Mouse (Mus musculus) neural tube, embryonic 13.5 days (tissue): ENCODE results near the gene Slc30a1. TPM values are rescaled to one million over a fixed set of nuclear protein-coding genes. Genes with fewer than 3 reads are reported as not detected.

Experiments
- ATAC-seq: fragments of 200-750 bp; cut with Nextera tagmentation; 2 replicates; pipeline ENCODE4 v1.8.0; 2017; ENCODE audit warnings: low read depth, mild to moderate bottlenecking, moderate TSS enrichment, moderate library complexity
- H3K27ac ChIP-seq: fragments of 300-500 bp; sonication (generic); replicated peaks from 2 replicates; pipeline ENCODE4 v1.5.1; 2015; ENCODE audit warnings: moderate library complexity, mild to moderate bottlenecking, inconsistent platforms
- H3K27me3 ChIP-seq: fragments of 300-500 bp; sonication (generic); 2 replicates; pipeline ENCODE4 v1.6.1; 2015; ENCODE audit warnings: mild to moderate bottlenecking, inconsistent platforms
- H3K36me3 ChIP-seq: fragments of 300-500 bp; sonication (generic); 2 replicates; pipeline ENCODE4 v1.6.1; 2015; ENCODE audit warnings: mild to moderate bottlenecking, inconsistent platforms
- H3K4me1 ChIP-seq: fragments of 300-500 bp; sonication (generic); replicated peaks from 2 replicates; pipeline ENCODE4 v1.6.1; 2015; ENCODE audit warnings: inconsistent platforms
- H3K4me2 ChIP-seq: fragments of 300-500 bp; sonication (generic); 2 replicates; pipeline ENCODE4 v1.6.1; 2015; ENCODE audit warnings: inconsistent platforms, mild to moderate bottlenecking, moderate library complexity
- H3K4me3 ChIP-seq: fragments of 300-500 bp; sonication (generic); 2 replicates; pipeline ENCODE4 v1.5.1; 2015; ENCODE audit warnings: mild to moderate bottlenecking, inconsistent platforms
- H3K9ac ChIP-seq: fragments of 300-500 bp; sonication (generic); 2 replicates; pipeline ENCODE4 v1.6.1; 2015; ENCODE audit warnings: moderate library complexity, mild to moderate bottlenecking, inconsistent platforms
- H3K9me3 ChIP-seq: fragments of 300-500 bp; sonication (generic); 2 replicates; pipeline ENCODE4 v1.6.1; 2016; ENCODE audit warnings: inconsistent platforms
- WGBS: fragments of 180-500 bp; shearing (Covaris S2); methylation state at CpG from one replicate; pipeline ENCODE4 v1.1.7; 2015; 5-methylcytosine and 5-hydroxymethylcytosine counted together
- polyA plus RNA-seq: library from polyadenylated mRNA; unstranded; fragments of >200 nt; fragmentation: Nextera tagmentation; extraction: Ambion mirVana; gene quantifications from 2 replicates; pipeline ENCODE4 v1.2.1, GENCODE M21; 2015

The Slc30a1 gene
- polyA plus RNA-seq, 1 experiment from 2014 or later, result 3.6 TPM

DNA sequence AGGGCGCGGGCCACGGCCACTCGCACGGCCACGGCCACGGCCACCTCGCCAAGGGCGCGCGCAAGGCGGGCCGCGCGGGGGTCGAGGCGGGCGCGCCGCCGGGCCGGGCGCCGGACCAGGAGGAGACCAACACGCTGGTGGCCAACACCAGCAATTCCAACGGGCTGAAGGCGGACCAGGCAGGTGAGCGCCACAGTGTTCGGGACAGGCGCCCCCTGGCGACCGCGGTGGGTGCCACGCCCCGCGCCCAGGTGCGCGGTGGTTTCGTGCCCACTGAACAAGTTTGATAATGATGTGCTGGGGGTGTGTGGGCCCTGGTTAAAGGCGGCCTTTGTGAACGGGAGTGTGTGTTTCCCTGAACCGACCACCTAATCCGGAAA, 854 bp downstream of the Slc30a1 start:
- Histone ChIP-seq H3K27ac (peak overlapping the region; percentile 93), H3K9ac (peak overlapping the region; percentile 89), H3K9me3 (no peaks in the 10 kb centered on the region), H3K4me1 (peaks cover 59% of the 10 kb centered on the region), H3K36me3 (peaks cover 19% of the 10 kb centered on the region), H3K4me2 (peak overlapping the region; percentile 87), H3K4me3 (peak overlapping the region; percentile 96), H3K27me3 (no peaks in the 10 kb centered on the region)
- under 1% methylated on average over 43 of the region's 43 CpGs for WGBS
- peak; percentile 52 for ATAC-seq

DNA sequence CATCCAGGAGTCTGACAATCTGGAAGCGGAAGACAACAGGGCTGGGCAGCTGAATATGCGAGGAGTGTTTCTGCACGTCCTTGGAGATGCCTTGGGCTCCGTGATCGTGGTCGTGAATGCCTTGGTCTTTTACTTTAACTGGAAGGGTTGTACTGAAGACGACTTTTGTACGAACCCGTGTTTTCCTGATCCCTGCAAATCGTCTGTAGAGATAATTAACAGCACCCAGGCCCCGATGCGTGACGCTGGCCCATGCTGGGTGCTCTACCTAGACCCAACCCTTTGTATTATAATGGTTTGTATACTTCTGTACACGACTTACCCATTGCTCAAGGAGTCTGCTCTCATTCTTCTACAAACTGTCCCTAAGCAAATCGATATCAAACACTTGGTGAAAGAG, 2.3 kb downstream of the Slc30a1 start:
- Histone ChIP-seq H3K9ac (no peak overlapping the region), H3K4me3 (peak overlapping the region; percentile 96), H3K4me1 (peaks cover 60% of the 10 kb centered on the region), H3K36me3 (peaks cover 23% of the 10 kb centered on the region), H3K27me3 (no peaks in the 10 kb centered on the region), H3K27ac (no peak overlapping the region), H3K4me2 (peak overlapping the region; percentile 87), H3K9me3 (no peaks in the 10 kb centered on the region)
- 91% methylated on average over 15 of the region's 15 CpGs for WGBS
- ATAC-seq, result no peak

DNA sequence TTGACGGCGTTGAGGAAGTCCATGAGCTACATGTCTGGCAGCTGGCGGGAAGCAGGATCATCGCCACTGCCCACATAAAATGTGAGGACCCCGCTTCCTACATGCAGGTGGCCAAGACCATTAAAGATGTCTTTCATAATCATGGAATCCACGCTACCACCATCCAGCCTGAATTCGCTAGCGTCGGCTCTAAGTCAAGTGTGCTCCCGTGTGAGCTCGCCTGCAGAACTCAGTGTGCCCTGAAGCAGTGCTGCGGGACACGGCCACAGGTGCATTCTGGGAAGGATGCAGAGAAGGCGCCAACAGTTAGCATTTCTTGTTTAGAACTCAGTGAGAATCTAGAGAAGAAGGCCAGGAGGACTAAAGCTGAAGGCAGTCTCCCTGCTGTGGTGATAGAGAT, 2.7 kb downstream of the Slc30a1 start:
- 94% methylated on average over 14 of the region's 14 CpGs for WGBS
- no peak overlapping the region for H3K9ac ChIP-seq
- H3K36me3 ChIP-seq, result peaks cover 23% of the 10 kb centered on the region
- H3K9me3 ChIP-seq, result no peaks in the 10 kb centered on the region
- peak overlapping the region; percentile 96 for H3K4me3 ChIP-seq
- H3K27me3 ChIP-seq, result no peaks in the 10 kb centered on the region
- no peak overlapping the region for H3K27ac ChIP-seq
- H3K4me2 ChIP-seq, result peak overlapping the region; percentile 87
- H3K4me1 ChIP-seq, result peaks cover 60% of the 10 kb centered on the region
- no peak for ATAC-seq

DNA sequence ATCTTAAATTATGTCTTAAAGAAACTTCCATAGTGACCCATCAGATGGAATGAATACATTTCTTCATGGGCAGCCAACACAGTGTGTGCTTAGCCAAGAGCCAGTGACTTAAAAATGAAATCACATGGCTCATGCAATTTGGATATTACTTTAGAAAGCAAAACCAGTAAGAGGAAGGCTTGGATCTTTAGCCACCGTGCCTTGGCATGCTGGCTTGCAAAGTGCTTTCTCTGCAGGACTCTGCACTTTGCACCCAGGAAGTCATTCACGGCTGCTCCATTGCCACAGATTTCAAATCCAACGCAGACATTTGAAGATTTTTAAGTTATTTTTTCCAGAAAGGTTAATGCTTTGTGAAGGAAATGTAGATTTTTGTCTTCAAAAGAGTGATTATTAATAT, 4.1 kb downstream of the Slc30a1 start:
- no peak for ATAC-seq
- peak overlapping the region; percentile 15 for H3K4me3 ChIP-seq
- peaks cover 56% of the 10 kb centered on the region for H3K4me1 ChIP-seq

DNA sequence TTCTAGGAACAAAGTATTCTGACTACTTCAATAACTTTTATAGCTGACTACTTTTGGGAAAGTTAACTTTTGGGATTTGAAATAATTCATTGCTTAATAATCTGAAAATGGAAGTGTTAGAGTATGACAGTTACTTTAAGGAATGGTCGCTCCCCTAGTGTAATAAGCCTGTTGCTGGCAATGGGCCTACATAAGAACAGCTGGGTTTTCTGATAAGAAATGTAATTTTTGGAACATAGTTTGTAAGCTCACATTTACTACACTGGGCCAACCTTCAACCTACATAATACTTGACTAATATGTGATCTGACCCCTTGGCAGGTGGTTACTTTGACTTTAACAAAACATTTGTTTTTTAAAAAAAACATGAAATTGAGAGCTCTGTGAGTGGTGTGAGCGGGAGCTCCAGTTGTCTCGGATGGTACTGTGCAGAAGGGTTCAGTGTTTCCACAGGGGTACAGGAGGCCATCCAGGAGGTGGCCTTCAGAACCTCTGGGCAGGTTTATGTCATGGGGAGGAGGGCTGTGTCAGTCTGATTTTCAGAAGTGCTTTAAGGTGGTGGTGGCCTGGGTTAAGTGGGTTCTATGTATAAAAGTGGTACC, 4.6 kb downstream of the Slc30a1 start:
- peaks cover 23% of the 10 kb centered on the region for H3K36me3 ChIP-seq
- H3K9ac ChIP-seq, result 0 out of 2 replicates have a peak overlapping the region, but pooled peaks have one; percentile 6
- no peak overlapping the region for H3K27ac ChIP-seq
- no peak overlapping the region for H3K4me3 ChIP-seq
- peak overlapping the region; percentile 21 for H3K4me2 ChIP-seq
- WGBS, result 77% methylated on average over 3 of the region's 3 CpGs
- no peaks in the 10 kb centered on the region for H3K9me3 ChIP-seq
- ATAC-seq, result no peak
- H3K4me1 ChIP-seq, result peaks cover 52% of the 10 kb centered on the region
- no peaks in the 10 kb centered on the region for H3K27me3 ChIP-seq

More for the DNA sequence above, 4.1 kb downstream of the Slc30a1 start:
- 70% methylated on average over 3 of the region's 3 CpGs for WGBS
- H3K36me3 ChIP-seq, result peaks cover 23% of the 10 kb centered on the region
- H3K9ac ChIP-seq, result no peak overlapping the region
- no peaks in the 10 kb centered on the region for H3K27me3 ChIP-seq
- H3K27ac ChIP-seq, result no peak overlapping the region
- H3K9me3 ChIP-seq, result no peaks in the 10 kb centered on the region
- H3K4me2 ChIP-seq, result peak overlapping the region; percentile 87

DNA sequence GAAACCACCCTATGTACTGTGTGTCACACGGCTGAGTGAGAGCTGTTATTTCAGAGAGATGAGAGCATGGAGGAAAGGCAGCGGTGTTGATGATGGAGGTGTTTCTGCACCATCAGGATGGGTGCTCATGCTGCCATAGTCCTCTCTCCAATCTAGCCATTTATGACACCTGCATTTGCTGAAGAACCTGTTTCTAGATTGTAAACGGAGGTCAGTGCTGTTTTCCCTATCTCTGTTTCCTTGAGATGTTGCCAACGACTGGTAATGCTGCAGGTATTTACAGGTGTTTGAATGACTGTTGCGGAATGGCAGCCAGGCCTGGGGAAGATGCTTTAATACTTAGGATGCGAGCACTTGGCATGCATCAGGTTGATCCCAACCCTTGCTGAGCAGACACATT, 8.1 kb downstream of the Slc30a1 start:
- Histone ChIP-seq H3K27me3 (no peaks in the 10 kb centered on the region), H3K4me1 (peaks cover 28% of the 10 kb centered on the region), H3K9ac (no peak overlapping the region), H3K27ac (no peak overlapping the region), H3K36me3 (peaks cover 14% of the 10 kb centered on the region), H3K4me3 (no peak overlapping the region), H3K9me3 (no peaks in the 10 kb centered on the region), H3K4me2 (no peak overlapping the region)
- WGBS, result 86% methylated on average over 6 of the region's 6 CpGs
- ATAC-seq, result no peak

DNA sequence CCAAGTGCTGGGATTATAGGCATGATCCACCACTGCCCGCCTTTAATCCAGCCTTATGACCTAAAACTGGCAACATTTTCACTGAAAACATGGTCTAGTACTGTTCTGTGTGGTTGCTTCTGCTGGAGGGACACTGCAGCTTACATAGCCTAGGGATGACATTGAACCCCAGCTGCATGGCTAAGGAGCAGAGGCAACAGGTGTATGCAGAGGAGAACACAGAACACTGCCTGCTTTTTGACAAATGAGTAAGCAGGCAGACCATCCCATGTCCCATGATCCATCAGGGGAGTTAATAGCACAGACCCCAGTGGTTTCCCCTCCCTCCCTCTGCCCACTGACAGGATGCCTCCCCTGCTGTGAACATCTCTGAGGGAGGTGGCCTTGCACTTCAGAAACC, 9.0 kb downstream of the Slc30a1 start:
- H3K27ac ChIP-seq, result no peak overlapping the region
- no peaks in the 10 kb centered on the region for H3K27me3 ChIP-seq
- no peak for ATAC-seq
- H3K36me3 ChIP-seq, result peaks cover 8% of the 10 kb centered on the region; the same call in 1 of the 2 replicates
- no peak overlapping the region for H3K9ac ChIP-seq
- no peaks in the 10 kb centered on the region for H3K9me3 ChIP-seq
- H3K4me1 ChIP-seq, result peaks cover 18% of the 10 kb centered on the region
- H3K4me3 ChIP-seq, result no peak overlapping the region
- WGBS, result 84% methylated on average over 1 of the region's 1 CpGs
- H3K4me2 ChIP-seq, result no peak overlapping the region

DNA sequence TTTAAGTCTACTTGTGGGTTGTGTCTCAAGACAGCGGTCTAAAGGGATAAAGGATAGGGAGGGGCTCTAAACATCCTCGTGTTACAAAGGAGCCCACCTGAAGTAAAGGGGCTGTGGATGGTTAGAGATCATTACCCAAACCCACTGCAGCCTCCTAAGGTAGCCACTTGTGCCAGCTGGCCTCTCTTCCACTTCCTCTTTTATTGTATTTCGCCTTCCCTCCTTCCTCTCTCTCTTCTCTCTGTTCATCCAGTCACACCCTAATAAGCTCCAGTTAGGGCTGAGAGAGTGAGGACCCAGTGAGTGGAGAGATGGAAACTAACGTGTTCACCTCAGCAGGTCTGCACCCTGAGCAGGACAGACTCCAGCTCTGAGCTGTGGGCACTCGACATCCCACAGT, 10.3 kb downstream of the Slc30a1 start:
- WGBS, result 77% methylated on average over 5 of the region's 5 CpGs
- Histone ChIP-seq H3K9me3 (no peaks in the 10 kb centered on the region; the same call in 1 of the 2 replicates), H3K4me3 (no peak overlapping the region), H3K36me3 (peaks cover 6% of the 10 kb centered on the region; the same call in 1 of the 2 replicates), H3K27ac (no peak overlapping the region), H3K27me3 (no peaks in the 10 kb centered on the region), H3K4me2 (no peak overlapping the region), H3K9ac (no peak overlapping the region), H3K4me1 (peaks cover 6% of the 10 kb centered on the region)
- ATAC-seq, result no peak

DNA sequence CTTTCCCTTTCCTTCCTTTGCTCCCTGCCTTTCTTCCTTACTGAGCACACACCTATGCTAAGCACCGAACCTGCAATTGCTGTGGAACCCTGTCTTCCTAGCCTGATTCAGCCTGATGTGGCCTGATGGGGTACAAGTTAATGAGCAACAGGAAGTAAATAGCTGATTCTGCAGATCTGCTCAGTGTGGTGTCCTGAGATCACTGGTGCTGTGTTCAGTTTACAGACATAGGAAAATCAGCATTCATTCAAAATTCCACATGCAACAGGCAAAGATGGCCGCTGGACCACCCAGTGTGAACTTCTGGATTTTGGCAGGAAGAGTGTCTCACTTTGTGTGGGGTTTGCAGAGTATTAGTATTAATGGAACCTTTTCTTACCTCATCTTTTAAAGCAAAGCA, 12.8 kb downstream of the Slc30a1 start:
- Histone ChIP-seq H3K27me3 (no peaks in the 10 kb centered on the region), H3K36me3 (no peaks in the 10 kb centered on the region), H3K27ac (no peak overlapping the region), H3K9me3 (no peaks in the 10 kb centered on the region; the same call in 1 of the 2 replicates), H3K4me3 (no peak overlapping the region), H3K9ac (no peak overlapping the region), H3K4me2 (no peak overlapping the region), H3K4me1 (no peaks in the 10 kb centered on the region)
- 75% methylated on average over 2 of the region's 2 CpGs for WGBS
- ATAC-seq, result no peak

DNA sequence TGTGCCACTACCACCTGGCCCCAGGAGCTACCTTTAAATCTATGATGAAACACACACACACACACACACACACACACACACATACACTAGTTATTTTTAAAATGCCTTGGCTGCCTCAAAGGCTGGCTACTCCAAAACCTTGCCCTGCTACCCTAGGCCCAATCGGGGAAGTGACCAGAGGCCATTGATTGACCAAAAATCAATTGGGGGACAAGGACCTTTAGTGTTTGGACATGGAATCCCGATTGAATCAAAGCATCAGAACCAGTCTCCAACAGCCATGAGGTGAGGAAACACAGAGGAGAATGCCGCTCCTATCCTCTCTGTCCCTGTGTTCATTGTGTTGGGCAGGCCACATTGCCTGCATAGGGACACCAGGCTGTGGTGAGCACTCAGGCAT, 15.1 kb downstream of the Slc30a1 start:
- no peaks in the 10 kb centered on the region; the same call in 1 of the 2 replicates for H3K9me3 ChIP-seq
- H3K4me1 ChIP-seq, result no peaks in the 10 kb centered on the region
- ATAC-seq, result no peak
- no peak overlapping the region for H3K9ac ChIP-seq
- 92% methylated on average over 3 of the region's 3 CpGs for WGBS
- H3K36me3 ChIP-seq, result no peaks in the 10 kb centered on the region
- H3K27me3 ChIP-seq, result no peaks in the 10 kb centered on the region
- H3K27ac ChIP-seq, result no peak overlapping the region
- no peak overlapping the region for H3K4me2 ChIP-seq
- H3K4me3 ChIP-seq, result no peak overlapping the region

DNA sequence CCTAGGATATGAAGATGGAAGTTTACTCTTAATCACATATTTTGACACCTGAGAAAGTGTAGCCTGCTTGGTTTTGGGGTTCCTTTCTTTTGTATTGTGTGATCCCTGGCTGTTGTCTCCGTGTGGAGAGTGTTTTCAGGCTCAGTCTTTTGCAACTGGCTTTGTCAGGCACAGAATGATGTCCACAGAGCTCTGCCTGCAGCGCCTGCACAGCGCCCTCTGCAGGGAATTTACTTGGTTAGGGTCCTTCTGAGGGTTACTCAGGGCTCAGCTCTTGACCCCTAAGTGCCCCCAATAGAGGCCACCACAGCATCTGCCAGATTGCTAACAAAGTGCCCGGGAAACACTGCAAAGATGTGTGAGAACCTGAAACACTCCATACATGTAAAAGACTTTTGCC, 18.9 kb downstream of the Slc30a1 start:
- 51% methylated on average over 4 of the region's 4 CpGs for WGBS
- no peak for ATAC-seq
- Histone ChIP-seq H3K4me2 (no peak overlapping the region), H3K4me3 (no peak overlapping the region), H3K9ac (no peak overlapping the region), H3K27me3 (no peaks in the 10 kb centered on the region), H3K4me1 (no peaks in the 10 kb centered on the region), H3K27ac (no peak overlapping the region), H3K9me3 (no peaks in the 10 kb centered on the region; the same call in 1 of the 2 replicates), H3K36me3 (no peaks in the 10 kb centered on the region)

DNA sequence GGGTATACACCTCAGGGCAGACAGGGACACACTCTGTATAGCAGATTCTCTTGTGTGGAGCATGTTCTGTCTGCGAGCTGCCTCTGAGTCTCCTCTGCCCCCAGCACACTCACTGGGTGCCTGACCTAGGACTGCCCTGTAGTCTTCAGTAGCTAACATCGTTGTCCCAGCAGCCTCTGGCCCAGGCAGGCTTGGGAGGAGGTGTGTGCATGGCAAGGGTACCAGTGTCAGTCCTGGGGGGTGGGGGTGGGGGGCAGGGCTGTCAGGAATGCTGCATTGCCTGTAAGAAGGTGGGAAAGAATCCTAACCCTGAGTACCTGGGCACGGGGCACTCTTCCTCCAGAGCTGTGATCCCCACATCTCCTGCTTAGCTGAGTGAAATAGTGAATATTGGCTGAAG, 20.1 kb downstream of the Slc30a1 start:
- Histone ChIP-seq H3K9me3 (no peaks in the 10 kb centered on the region), H3K4me1 (no peaks in the 10 kb centered on the region), H3K4me2 (no peak overlapping the region), H3K36me3 (no peaks in the 10 kb centered on the region), H3K27ac (no peak overlapping the region), H3K4me3 (no peak overlapping the region), H3K27me3 (no peaks in the 10 kb centered on the region), H3K9ac (no peak overlapping the region)
- WGBS, result 83% methylated on average over 3 of the region's 3 CpGs
- no peak for ATAC-seq

DNA sequence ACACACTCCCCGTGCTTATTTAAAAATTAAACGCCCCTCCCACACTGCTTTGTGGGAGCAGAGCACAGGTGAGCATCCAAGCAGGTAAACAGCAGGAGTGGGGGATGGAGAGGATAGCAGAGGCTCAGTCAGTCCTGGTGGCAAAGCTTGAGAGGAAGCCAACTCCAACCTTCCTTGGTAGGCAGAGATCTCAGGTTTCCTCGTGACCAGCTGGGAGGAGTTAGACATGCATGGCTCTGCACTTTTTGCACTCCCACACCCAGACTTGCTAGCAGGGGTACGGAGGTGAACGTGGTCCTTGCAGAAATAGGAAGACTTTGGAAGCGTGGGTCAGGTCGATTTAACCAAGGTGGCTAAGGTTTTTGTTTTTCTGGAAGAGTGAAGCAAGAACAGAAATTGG, 21.8 kb downstream of the Slc30a1 start:
- H3K9me3 ChIP-seq, result no peaks in the 10 kb centered on the region
- H3K9ac ChIP-seq, result no peak overlapping the region
- 80% methylated on average over 7 of the region's 7 CpGs for WGBS
- H3K36me3 ChIP-seq, result no peaks in the 10 kb centered on the region
- no peaks in the 10 kb centered on the region for H3K4me1 ChIP-seq
- no peak overlapping the region for H3K4me3 ChIP-seq
- H3K27ac ChIP-seq, result no peak overlapping the region
- no peak for ATAC-seq
- H3K4me2 ChIP-seq, result no peak overlapping the region
- H3K27me3 ChIP-seq, result peaks cover 9% of the 10 kb centered on the region; the same call in 1 of the 2 replicates
